Mouse (Mus musculus) ES-E14 (cell line): ENCODE measurements around the gene Dicer1.

Experiments
- HCFC1 ChIP-seq: IDR thresholded peaks from 2 replicates; pipeline ENCODE4 v1.6.1; 2012; ENCODE audit warnings: low read length, inconsistent platforms, borderline replicate concordance; ENCODE audit not compliant: insufficient read depth
- ZNF384 ChIP-seq: IDR thresholded peaks from 2 replicates; pipeline ENCODE4 v1.6.1; 2012; ENCODE audit warnings: low read depth, low read length, inconsistent platforms

DNA sequence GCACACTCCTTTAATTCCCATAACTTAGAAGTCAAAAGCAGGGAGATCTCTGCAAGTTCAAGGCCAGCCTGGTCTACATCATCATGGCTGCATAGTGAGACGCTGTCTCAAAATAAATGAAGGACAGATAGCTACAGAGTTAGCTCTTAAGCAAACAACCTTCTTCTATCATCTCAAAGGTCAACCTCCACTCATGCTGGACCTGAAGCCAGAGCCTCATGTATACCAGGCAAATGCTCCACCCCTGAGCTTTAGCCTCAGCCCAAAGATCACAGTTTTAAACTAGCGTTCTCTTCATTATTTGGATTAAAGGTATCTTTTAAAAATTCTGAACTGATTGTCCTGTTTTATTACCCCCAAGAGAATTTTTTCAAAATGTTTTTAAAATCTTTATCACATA lies 5.2 kb downstream of the Dicer1 start:
- TF ChIP-seq ZNF384 (no peak), HCFC1 (no peak)
